ENCODE assay signal across 13 mouse cellular contexts in genomic region chr13:85359621-85360020, GRCm38 (mm10).
"Had no signal": no experiment of that assay in that cellular context is flagged by ENCODE, and none has a peak within 500 bp of the region (broad histone marks: within the 10 kb centered on the region; RNA-seq: fewer than 3 reads in every experiment).

No protein-coding gene starts in this region.

- H3K4me3 ChIP-seq: kidney, embryonic 15.5 days; limb, embryonic 15.5 days; liver, embryonic 12.5 days; megakaryocyte, embryonic 14.5 days; midbrain, embryonic 15.5 days; neural tube, embryonic 13.5 days; stomach, embryonic 15.5 days had no signal

- ATAC-seq: liver, embryonic 12.5 days; midbrain, embryonic 15.5 days had no signal

- DNase-seq: kidney, postnatal 25 days; lung, postnatal 10 days; lung, postnatal 4 days; retina, postnatal 1 day; thymus, adult 2 months; thymus, postnatal 36 days had no signal

- H3K27ac ChIP-seq: kidney, embryonic 15.5 days; limb, embryonic 15.5 days; liver, embryonic 12.5 days; midbrain, embryonic 15.5 days; neural tube, embryonic 13.5 days; stomach, embryonic 15.5 days had no signal

- H3K4me1 ChIP-seq: kidney, embryonic 15.5 days; limb, embryonic 15.5 days; liver, embryonic 12.5 days; midbrain, embryonic 15.5 days; neural tube, embryonic 13.5 days; stomach, embryonic 15.5 days had no signal
